Mouse (Mus musculus) neural tube, embryonic 15.5 days (tissue): ENCODE measurements around the gene Cdca7. TPM values are rescaled to one million over a fixed set of nuclear protein-coding genes. Genes with fewer than 3 reads are reported as not detected.

Source experiments
- ATAC-seq: fragments of 200-750 bp; cut with Nextera tagmentation; 2 replicates; pipeline ENCODE4 v1.8.0; 2017; ENCODE audit warnings: mild to moderate bottlenecking, moderate TSS enrichment, moderate library complexity; ENCODE audit not compliant: low FRiP score
- H3K27ac ChIP-seq: fragments of 300-500 bp; sonication (generic); replicated peaks from 2 replicates; pipeline ENCODE4 v1.5.1; 2015; ENCODE audit warnings: mild to moderate bottlenecking, inconsistent platforms
- H3K27me3 ChIP-seq: fragments of 300-500 bp; sonication (generic); replicated peaks from 2 replicates; pipeline ENCODE4 v1.6.1; 2015; ENCODE audit warnings: inconsistent platforms
- H3K36me3 ChIP-seq: fragments of 300-500 bp; sonication (generic); 2 replicates; pipeline ENCODE4 v1.6.1; 2015; ENCODE audit warnings: inconsistent platforms
- H3K4me1 ChIP-seq: fragments of 300-500 bp; sonication (generic); 2 replicates; pipeline ENCODE4 v1.6.1; 2015; ENCODE audit warnings: inconsistent platforms
- H3K4me2 ChIP-seq: fragments of 300-500 bp; sonication (generic); 2 replicates; pipeline ENCODE4 v1.6.1; 2015; ENCODE audit warnings: inconsistent platforms, mild to moderate bottlenecking, moderate library complexity
- H3K4me3 ChIP-seq: fragments of 300-500 bp; sonication (generic); replicated peaks from 2 replicates; pipeline ENCODE4 v1.5.1; 2015; ENCODE audit warnings: mild to moderate bottlenecking, inconsistent platforms
- H3K9ac ChIP-seq: fragments of 300-500 bp; sonication (generic); replicated peaks from 2 replicates; pipeline ENCODE4 v1.6.1; 2015; ENCODE audit warnings: mild to moderate bottlenecking, inconsistent platforms
- H3K9me3 ChIP-seq: fragments of 300-500 bp; sonication (generic); replicated peaks from 2 replicates; pipeline ENCODE4 v1.6.1; 2016; ENCODE audit warnings: inconsistent platforms
- WGBS: fragments of 180-500 bp; shearing (Covaris S2); methylation state at CpG from one replicate; pipeline ENCODE4 v1.1.7; 2015; ENCODE audit warnings: mixed read lengths; 5-methylcytosine and 5-hydroxymethylcytosine counted together
- polyA plus RNA-seq: library from polyadenylated mRNA; unstranded; fragments of >200 nt; fragmentation: Nextera tagmentation; extraction: Ambion mirVana; gene quantifications from 2 replicates; pipeline ENCODE4 v1.2.1, GENCODE M21; 2015

Cdca7 gene
- 14.0 and 57.1 TPM in 2 replicates for polyA plus RNA-seq

GRCm38 (mm10) chr2:72475797-72476485, at the start of gene Cdca7:
TSS of gene Cdca7 (plus strand) at chr2:72476159.
- peak; percentile 82 for ATAC-seq
- under 1% methylated on average over 58 of the region's 58 CpGs for WGBS
- Histone ChIP-seq H3K4me1 (peaks cover 21% of the 10 kb centered on the region), H3K4me2 (peak within 1 kb of the TSS; percentile 97), H3K27ac (peak within 1 kb of the TSS; percentile 70), H3K36me3 (no peaks in the 10 kb centered on the region), H3K4me3 (peak within 1 kb of the TSS; percentile 91), H3K27me3 (peaks cover 17% of the 10 kb centered on the region), H3K9ac (peak within 1 kb of the TSS; percentile 67), H3K9me3 (no peaks in the 10 kb centered on the region)

GRCm38 (mm10) chr2:72426776-72427175, 49.2 kb upstream of the Cdca7 start:
- Histone ChIP-seq H3K27ac (peak overlapping the region; percentile 49; the same call in 1 of the 2 replicates), H3K27me3 (no peaks in the 10 kb centered on the region), H3K9ac (0 out of 2 replicates have a peak overlapping the region, but pooled peaks have one; percentile 26), H3K36me3 (no peaks in the 10 kb centered on the region), H3K4me2 (peak overlapping the region; percentile 52), H3K9me3 (no peaks in the 10 kb centered on the region), H3K4me3 (peak overlapping the region; percentile 11), H3K4me1 (peaks cover 20% of the 10 kb centered on the region)
- 8% methylated on average over 8 of the region's 8 CpGs for WGBS
- ATAC-seq = peak; percentile 89

GRCm38 (mm10) chr2:72427288-72427687, 48.7 kb upstream of the Cdca7 start:
- Histone ChIP-seq H3K4me2 (peak overlapping the region; percentile 52), H3K9ac (0 out of 2 replicates have a peak overlapping the region, but pooled peaks have one; percentile 26), H3K36me3 (no peaks in the 10 kb centered on the region; the same call in 1 of the 2 replicates), H3K4me1 (peaks cover 20% of the 10 kb centered on the region), H3K27me3 (no peaks in the 10 kb centered on the region), H3K9me3 (no peaks in the 10 kb centered on the region), H3K4me3 (peak overlapping the region; percentile 11), H3K27ac (peak overlapping the region; percentile 49; the same call in 1 of the 2 replicates)
- peak; percentile 72 for ATAC-seq
- WGBS = 24% methylated on average over 11 of the region's 11 CpGs

GRCm38 (mm10) chr2:72438941-72439533, 36.9 kb upstream of the Cdca7 start:
- ATAC-seq = no peak
- H3K9me3 ChIP-seq = no peaks in the 10 kb centered on the region
- no peak overlapping the region for H3K4me3 ChIP-seq
- no peaks in the 10 kb centered on the region for H3K27me3 ChIP-seq
- no peak overlapping the region for H3K4me2 ChIP-seq
- 71% methylated on average over 8 of the region's 8 CpGs for WGBS
- H3K4me1 ChIP-seq = no peaks in the 10 kb centered on the region
- no peak overlapping the region for H3K27ac ChIP-seq
- no peak overlapping the region for H3K9ac ChIP-seq
- H3K36me3 ChIP-seq = no peaks in the 10 kb centered on the region

- Histone ChIP-seq H3K4me3 (no peak overlapping the region), H3K9me3 (no peaks in the 10 kb centered on the region), H3K4me2 (no peak overlapping the region), H3K27ac (no peak overlapping the region), H3K4me1 (no peaks in the 10 kb centered on the region), H3K9ac (no peak overlapping the region), H3K27me3 (no peaks in the 10 kb centered on the region), H3K36me3 (no peaks in the 10 kb centered on the region)
- no peak for ATAC-seq
- WGBS = 46% methylated on average over 9 of the region's 9 CpGs
Observed at GRCm38 (mm10) chr2:72441010-72441409, 34.9 kb upstream of the Cdca7 start.

GRCm38 (mm10) chr2:72442825-72443224, 33.1 kb upstream of the Cdca7 start:
- Histone ChIP-seq H3K9me3 (no peaks in the 10 kb centered on the region), H3K4me1 (no peaks in the 10 kb centered on the region), H3K27ac (no peak overlapping the region), H3K27me3 (no peaks in the 10 kb centered on the region), H3K36me3 (no peaks in the 10 kb centered on the region), H3K4me3 (no peak overlapping the region), H3K9ac (no peak overlapping the region), H3K4me2 (no peak overlapping the region)
- WGBS = 66% methylated on average over 6 of the region's 6 CpGs
- no peak for ATAC-seq

- Histone ChIP-seq H3K27me3 (no peaks in the 10 kb centered on the region), H3K4me1 (no peaks in the 10 kb centered on the region), H3K9me3 (no peaks in the 10 kb centered on the region), H3K27ac (no peak overlapping the region), H3K4me2 (no peak overlapping the region), H3K4me3 (no peak overlapping the region), H3K36me3 (no peaks in the 10 kb centered on the region), H3K9ac (no peak overlapping the region)
- 92% methylated on average over 3 of the region's 3 CpGs for WGBS
- no peak for ATAC-seq
Observed at GRCm38 (mm10) chr2:72443960-72444359, 32.0 kb upstream of the Cdca7 start.

- ATAC-seq = no peak
- Histone ChIP-seq H3K4me1 (no peaks in the 10 kb centered on the region), H3K4me2 (no peak overlapping the region), H3K4me3 (no peak overlapping the region), H3K9ac (no peak overlapping the region), H3K36me3 (no peaks in the 10 kb centered on the region), H3K27ac (no peak overlapping the region), H3K27me3 (no peaks in the 10 kb centered on the region), H3K9me3 (no peaks in the 10 kb centered on the region)
- WGBS = 94% methylated on average over 3 of the region's 3 CpGs
Observed at GRCm38 (mm10) chr2:72446106-72446505, 29.9 kb upstream of the Cdca7 start.

- Histone ChIP-seq H3K27ac (no peak overlapping the region), H3K4me3 (no peak overlapping the region), H3K9me3 (no peaks in the 10 kb centered on the region), H3K9ac (no peak overlapping the region), H3K4me2 (no peak overlapping the region), H3K36me3 (no peaks in the 10 kb centered on the region), H3K27me3 (no peaks in the 10 kb centered on the region), H3K4me1 (no peaks in the 10 kb centered on the region)
- 28% methylated on average over 5 of the region's 5 CpGs for WGBS
- no peak for ATAC-seq
Observed at GRCm38 (mm10) chr2:72446615-72447014, 29.3 kb upstream of the Cdca7 start.

- Histone ChIP-seq H3K4me1 (no peaks in the 10 kb centered on the region; the same call in 1 of the 2 replicates), H3K36me3 (no peaks in the 10 kb centered on the region), H3K27me3 (no peaks in the 10 kb centered on the region), H3K27ac (no peak overlapping the region), H3K9me3 (no peaks in the 10 kb centered on the region), H3K4me2 (no peak overlapping the region), H3K9ac (no peak overlapping the region), H3K4me3 (no peak overlapping the region)
- WGBS = 53% methylated on average over 3 of the region's 3 CpGs
- ATAC-seq = no peak
Observed at GRCm38 (mm10) chr2:72453563-72453962, 22.4 kb upstream of the Cdca7 start.

- no peak overlapping the region for H3K4me2 ChIP-seq
- WGBS = 70% methylated on average over 1 of the region's 1 CpGs
- H3K4me1 ChIP-seq = no peaks in the 10 kb centered on the region; the same call in 1 of the 2 replicates
- no peak overlapping the region for H3K4me3 ChIP-seq
- H3K27ac ChIP-seq = no peak overlapping the region
- no peaks in the 10 kb centered on the region for H3K36me3 ChIP-seq
- no peaks in the 10 kb centered on the region for H3K27me3 ChIP-seq
- no peaks in the 10 kb centered on the region for H3K9me3 ChIP-seq
- H3K9ac ChIP-seq = no peak overlapping the region
- no peak for ATAC-seq
Observed at GRCm38 (mm10) chr2:72456189-72456588, 19.8 kb upstream of the Cdca7 start.

- 26% methylated on average over 7 of the region's 7 CpGs for WGBS
- Histone ChIP-seq H3K9me3 (no peaks in the 10 kb centered on the region), H3K27me3 (no peaks in the 10 kb centered on the region)
Observed at GRCm38 (mm10) chr2:72464376-72465014, 11.5 kb upstream of the Cdca7 start.

More at GRCm38 (mm10) chr2:72464376-72465014, 11.5 kb upstream of the Cdca7 start:
- ATAC-seq = no peak
- Histone ChIP-seq H3K4me1 (no peaks in the 10 kb centered on the region), H3K9ac (no peak overlapping the region), H3K4me2 (no peak overlapping the region), H3K4me3 (no peak overlapping the region), H3K36me3 (no peaks in the 10 kb centered on the region), H3K27ac (no peak overlapping the region)
